Mouse (Mus musculus) spleen, postnatal 10 days (tissue): Measurements from ENCODE around the gene Akirin2.

Experiments used
- DNase-seq, 2 experiments: peaks; one replicate each; pipeline ENCODE4 v3.0.0; 2021 to 2022; ENCODE audit warnings: low spot score in 2 of 2

Gene Akirin2

DNA sequence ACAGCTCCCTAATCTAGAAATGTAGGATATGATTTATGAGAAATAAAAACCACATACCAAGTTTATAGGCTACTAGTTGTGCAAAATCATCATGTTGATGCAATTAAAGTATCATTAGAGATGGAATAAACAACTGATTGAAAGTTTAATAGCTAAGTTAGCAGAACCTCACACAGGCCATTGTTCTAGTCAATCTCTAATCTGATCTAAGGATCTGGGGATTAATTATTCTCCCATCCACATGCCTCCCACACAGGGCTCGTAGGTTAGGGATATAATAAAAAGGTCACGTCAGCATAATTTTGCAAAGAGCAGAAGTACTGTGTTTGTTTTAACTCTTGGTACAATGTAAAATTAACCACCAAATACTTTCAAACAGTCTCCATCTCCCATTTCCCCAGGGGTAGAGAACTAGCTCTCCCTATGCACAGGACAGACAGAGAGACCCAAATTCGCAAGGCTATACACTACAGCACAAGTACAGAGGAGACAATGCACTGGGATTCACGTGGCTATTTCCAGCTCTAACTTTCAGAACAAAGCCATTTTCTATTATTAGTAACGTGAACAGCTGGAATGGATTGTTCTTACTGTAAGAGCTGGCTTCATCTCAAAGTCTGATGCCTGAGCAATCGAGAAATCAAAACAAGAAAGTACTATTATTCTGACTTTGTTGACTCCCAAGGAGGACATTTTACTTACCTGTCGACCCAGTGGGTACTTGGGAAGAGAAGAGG is 34.3 kb downstream of the Akirin2 start:
- no peak for DNase-seq

GRCm38 (mm10) chr4:34603123-34603522 is 52.4 kb downstream of the Akirin2 start:
- DNase-seq, result no peak

DNA sequence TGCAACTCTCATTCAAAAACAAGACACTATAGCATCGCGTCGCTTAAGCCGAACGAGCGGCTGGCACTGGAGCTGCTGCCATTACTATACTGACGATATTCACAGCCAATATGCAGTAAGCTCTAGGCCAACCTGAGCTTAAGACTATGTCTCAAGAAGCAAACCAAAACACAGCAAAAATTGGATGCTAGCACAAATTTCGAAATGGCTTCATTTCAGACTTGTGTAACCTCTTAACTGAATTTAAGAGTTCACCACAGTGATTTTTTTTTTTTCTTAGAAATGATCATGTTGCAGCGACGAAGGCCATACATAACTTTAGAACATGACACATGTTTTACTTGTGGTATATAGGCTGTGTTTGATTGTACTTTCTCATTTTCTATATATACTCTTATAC is 55.9 kb downstream of the Akirin2 start:
- DNase-seq, result no peak

DNA sequence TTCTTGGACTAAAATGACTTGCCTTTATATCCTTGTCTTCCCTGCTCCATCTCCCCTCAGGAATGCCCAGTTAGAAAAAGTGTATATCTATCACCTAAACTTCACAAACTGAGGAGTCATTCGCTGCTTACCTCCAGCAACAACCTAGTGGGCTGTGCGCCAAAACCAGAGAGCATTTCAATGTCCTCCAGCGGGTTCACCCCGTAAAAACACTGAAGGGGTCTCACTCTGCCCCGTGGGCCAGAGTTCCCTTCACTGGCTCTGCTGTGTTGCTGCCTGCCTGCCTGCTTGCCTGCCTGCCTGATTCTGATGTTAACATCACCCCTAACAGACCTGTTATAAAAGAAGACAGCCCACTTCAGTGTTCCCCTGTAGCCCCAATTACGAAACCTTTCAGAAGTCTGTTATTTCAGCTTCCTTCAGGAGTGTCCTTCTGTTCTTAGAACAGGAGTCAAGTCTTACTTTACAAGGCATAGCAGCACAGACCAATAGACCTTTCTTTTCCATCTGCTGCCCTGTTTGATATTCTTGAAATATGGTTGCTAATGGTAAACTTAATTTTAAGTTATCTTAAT is 62.9 kb downstream of the Akirin2 start:
- peak; percentile 16 to 43 for DNase-seq

DNA sequence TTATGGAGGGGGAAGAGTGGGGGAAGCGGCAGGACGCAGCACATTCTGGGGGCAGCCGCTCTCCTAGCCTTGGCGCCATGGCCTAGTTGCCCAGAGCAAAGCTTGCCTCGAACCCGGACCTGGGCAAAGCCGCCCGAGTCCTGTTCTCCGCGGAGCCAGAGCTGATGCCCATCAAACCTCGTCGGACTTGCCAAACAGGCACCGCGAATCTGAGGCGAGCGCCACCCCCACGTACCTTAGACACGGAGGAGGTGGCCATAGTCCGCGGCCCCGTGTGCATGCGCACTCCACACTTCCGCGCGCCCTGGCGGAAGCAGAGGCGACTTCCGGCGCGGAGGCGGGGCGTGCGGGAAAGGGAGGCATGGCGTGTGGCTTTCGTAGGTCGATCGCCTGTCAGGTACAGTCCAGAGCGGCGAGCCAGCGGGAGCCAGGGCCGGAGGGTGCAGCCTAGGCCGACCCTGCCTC is 63.9 kb downstream of the Akirin2 start, which contains the start of the genes Orc3 and Rars2:
Orc3 (minus strand) TSS at position 315 of the 465 bp plus-strand sequence.
Rars2 (plus strand) TSS at position 328 of the 465 bp plus-strand sequence.
- peak; percentile 85 to 95 for DNase-seq

- peak; percentile 17 to 19 for DNase-seq
These were observed 64.6 kb downstream of the Akirin2 start for GRCm38 (mm10) chr4:34615303-34615702.

- DNase-seq, result no peak
These were observed 65.4 kb downstream of the Akirin2 start for GRCm38 (mm10) chr4:34616146-34616545.
